Mouse (Mus musculus) T-helper 17 cell (primary cell): ENCODE measurements at regions not wholly inside any gene's neighbourhood (a gene's known extent, or its start where the extent isn't known, plus 50 kb on each side); places are given as distances from the start of the nearest gene placed in this dataset.

Experiments
- in situ Hi-C, 2 experiments: fragments of 300-600 bp; cut with MboI, MseI; formaldehyde crosslinking; loops; 1 replicate in 1 of 2; 2 replicates in 1 of 2; pipeline ENCODE4 v1.15.1; 2025; ENCODE audit warnings: high pct_unique_total_duplicates in 2 of 2

GRCm38 (mm10) chr9:103922356-103922755 is 80.0 kb upstream of the Nphp3 start:
- in situ Hi-C loops: no loop called here

- in situ Hi-C loops: no loop called here
Observed at GRCm38 (mm10) chr9:103924641-103925040, 77.7 kb upstream of the Nphp3 start.

- in situ Hi-C loops: no loop called here
Observed at GRCm38 (mm10) chr9:103925486-103925885, 76.9 kb upstream of the Nphp3 start.

GRCm38 (mm10) chr9:103928744-103929527 is 73.4 kb upstream of the Nphp3 start:
- in situ Hi-C loops: no loop called here

GRCm38 (mm10) chr9:103938070-103938469 is 64.3 kb upstream of the Nphp3 start:
- in situ Hi-C loops: no loop called here

GRCm38 (mm10) chr9:103940010-103940409 is 62.3 kb upstream of the Nphp3 start:
- in situ Hi-C loops: no loop called here

GRCm38 (mm10) chr9:103940506-103940905 is 61.8 kb upstream of the Nphp3 start:
- in situ Hi-C loops: no loop called here

GRCm38 (mm10) chr9:103941176-103941900 is 61.0 kb upstream of the Nphp3 start:
- in situ Hi-C loops: no loop called here

- in situ Hi-C loops: no loop called here
Observed at GRCm38 (mm10) chr9:103941901-103942260, 60.5 kb upstream of the Nphp3 start.

GRCm38 (mm10) chr9:103945406-103945805 is 56.9 kb upstream of the Nphp3 start:
- in situ Hi-C loops: no loop called here

- in situ Hi-C loops: loop anchor here in 1 of 2 experiments (10.0 kb wide), 1 partner anchor 917 kb away; no protein-coding TSS in a partner anchor
Observed at GRCm38 (mm10) chr9:103951799-103952198, 50.5 kb upstream of the Nphp3 start.
